Mouse (Mus musculus) heart, adult 2 months (tissue): Measurements from ENCODE around the gene Acsm4. TPM values are rescaled to one million over a fixed set of nuclear protein-coding genes. Genes with fewer than 3 reads are reported as not detected.

Experiments used
- DNase-seq, 2 experiments: peaks; one replicate each; pipeline ENCODE4 v3.0.0; 2021
- H3K27ac ChIP-seq: fragments of 200-600 bp; 2 replicates; pipeline ENCODE4 v1.8.1; 2022
- H3K27me3 ChIP-seq: fragments of 200-500 bp; 2 replicates; pipeline ENCODE4 v1.6.1; 2012; ENCODE audit warnings: mild to moderate bottlenecking, low read length, inconsistent platforms, mixed read lengths; ENCODE audit not compliant: control insufficient read depth, insufficient read depth
- H3K36me3 ChIP-seq: fragments of 200-500 bp; 2 replicates; pipeline ENCODE4 v1.6.1; 2012; ENCODE audit warnings: low read length, inconsistent platforms; ENCODE audit not compliant: control insufficient read depth, insufficient read depth
- H3K4me1 ChIP-seq: fragments of 200-500 bp; 2 replicates; pipeline ENCODE4 v1.6.1; 2011; ENCODE audit warnings: low read length; ENCODE audit not compliant: control insufficient read depth, insufficient read depth
- H3K4me3 ChIP-seq: fragments of 200-600 bp; 2 replicates; pipeline ENCODE4 v1.8.1; 2022
- H3K79me2 ChIP-seq: fragments of 200-500 bp; replicated peaks from 2 replicates; pipeline ENCODE4 v1.6.1; 2012; ENCODE audit warnings: mild to moderate bottlenecking, inconsistent platforms, low read length, moderate library complexity, mixed read lengths; ENCODE audit not compliant: control insufficient read depth, insufficient read depth
- H3K9ac ChIP-seq: fragments of 200-500 bp; 2 replicates; pipeline ENCODE4 v1.6.1; 2012; ENCODE audit warnings: low read depth, mild to moderate bottlenecking, control low read depth, inconsistent platforms, low read length, mixed read lengths
- CTCF ChIP-seq: fragments of 200-600 bp; IDR thresholded peaks from 2 replicates; pipeline ENCODE4 v1.8.1; 2022; ENCODE audit warnings: antibody characterized with exemption, mild to moderate bottlenecking, moderate library complexity
- EP300 ChIP-seq: fragments of 200-500 bp; IDR thresholded peaks from 2 replicates; pipeline ENCODE4 v1.6.1; 2011; ENCODE audit warnings: low read depth, low read length, control low read depth; ENCODE audit not compliant: insufficient read depth
- POLR2A ChIP-seq: fragments of 200-500 bp; IDR thresholded peaks from 2 replicates; pipeline ENCODE4 v1.6.1; 2011; ENCODE audit warnings: mild to moderate bottlenecking, low read depth, low read length, control low read depth; ENCODE audit not compliant: insufficient read depth
- WGBS: fragments of 180-500 bp; shearing (Covaris S2); methylation state at CpG from one replicate; pipeline ENCODE4 v1.1.7; 2018; 5-methylcytosine and 5-hydroxymethylcytosine counted together
- intact Hi-C: fragments of 180-260 bp; cut with DNase I; formaldehyde crosslinking; loops from one replicate; pipeline ENCODE4 v1.15.1; 2025
- long read RNA-seq: library from polyadenylated mRNA; stranded (forward); transcript quantifications from one replicate; pipeline ENCODE4 v2.0.0, GENCODE M21; 2021
- polyA plus RNA-seq: library from polyadenylated mRNA; depleted of rRNA; stranded (reverse); fragments of >200 nt; gene quantifications from 2 replicates; pipeline ENCODE4 v1.2.3, GENCODE M21; 2012; rRNA removed
- total RNA-seq, 2 experiments: library from RNA; stranded (reverse); gene quantifications; 2 replicates each; pipeline ENCODE4 v1.2.3; 2021

The Acsm4 gene
- not detected for total RNA-seq
- not detected in 2 replicates for polyA plus RNA-seq
- long read RNA-seq: 0 reads

- H3K27ac ChIP-seq: no peak within 1 kb of the TSS
- no peaks in the 10 kb centered on the region for H3K79me2 ChIP-seq
- H3K4me1 ChIP-seq: no peaks in the 10 kb centered on the region
- H3K4me3 ChIP-seq: no peak within 1 kb of the TSS
- DNase-seq: no peak
- WGBS: 60% methylated on average over 5 of the region's 5 CpGs
- TF ChIP-seq EP300: no peak
- no peak for TF ChIP-seq CTCF
- no peak for TF ChIP-seq POLR2A
- H3K27me3 ChIP-seq: no peaks in the 10 kb centered on the region
- H3K36me3 ChIP-seq: no peaks in the 10 kb centered on the region
- intact Hi-C loops: no loop called here
- no peak within 1 kb of the TSS for H3K9ac ChIP-seq
These were observed at the start of gene Acsm4 for GRCm38 (mm10) chr7:119689726-119690125. Gene Acsm4, plus strand, starts transcription at chr7:119690026.

GRCm38 (mm10) chr7:119642307-119642706, 47.5 kb upstream of the Acsm4 start:
- Histone ChIP-seq H3K36me3 (no peaks in the 10 kb centered on the region), H3K4me1 (no peaks in the 10 kb centered on the region), H3K9ac (no peak overlapping the region), H3K27ac (no peak overlapping the region), H3K27me3 (no peaks in the 10 kb centered on the region), H3K4me3 (no peak overlapping the region), H3K79me2 (no peaks in the 10 kb centered on the region)
- intact Hi-C loops: no loop called here
- DNase-seq: no peak
- WGBS: 67% methylated on average over 5 of the region's 5 CpGs
- TF ChIP-seq CTCF (no peak), POLR2A (no peak), EP300 (no peak)

GRCm38 (mm10) chr7:119667893-119668292, 21.9 kb upstream of the Acsm4 start:
- Histone ChIP-seq H3K79me2 (no peaks in the 10 kb centered on the region), H3K27me3 (no peaks in the 10 kb centered on the region), H3K4me3 (no peak overlapping the region), H3K36me3 (no peaks in the 10 kb centered on the region), H3K4me1 (no peaks in the 10 kb centered on the region), H3K27ac (no peak overlapping the region), H3K9ac (no peak overlapping the region)
- TF ChIP-seq POLR2A (no peak), EP300 (no peak), CTCF (no peak)
- WGBS: 70% methylated on average over 3 of the region's 3 CpGs
- intact Hi-C loops: no loop called here
- no peak for DNase-seq

GRCm38 (mm10) chr7:119670395-119670794, 19.4 kb upstream of the Acsm4 start:
- intact Hi-C loops: loop anchor here (5.0 to 10.0 kb wide), 3 partner anchors 156 to 652 kb away; partner anchors contain the start of gene Acsm5
- Histone ChIP-seq H3K4me3 (no peak overlapping the region), H3K4me1 (no peaks in the 10 kb centered on the region), H3K9ac (no peak overlapping the region), H3K27me3 (no peaks in the 10 kb centered on the region), H3K27ac (no peak overlapping the region), H3K79me2 (no peaks in the 10 kb centered on the region), H3K36me3 (no peaks in the 10 kb centered on the region)
- no peak for DNase-seq
- 74% methylated on average over 5 of the region's 5 CpGs for WGBS
- TF ChIP-seq POLR2A (no peak), CTCF (no peak), EP300 (no peak)

GRCm38 (mm10) chr7:119670925-119671324, 18.9 kb upstream of the Acsm4 start:
- Histone ChIP-seq H3K27ac (no peak overlapping the region), H3K4me1 (no peaks in the 10 kb centered on the region), H3K9ac (no peak overlapping the region), H3K79me2 (no peaks in the 10 kb centered on the region), H3K4me3 (no peak overlapping the region), H3K36me3 (no peaks in the 10 kb centered on the region), H3K27me3 (no peaks in the 10 kb centered on the region)
- no peak for DNase-seq
- intact Hi-C loops: loop anchor here (5.0 to 10.0 kb wide), 3 partner anchors 156 to 651 kb away; partner anchors contain the start of gene Acsm5
- TF ChIP-seq CTCF (peak; percentile 47), EP300 (no peak), POLR2A (no peak)
- 40% methylated on average over 6 of the region's 6 CpGs for WGBS

GRCm38 (mm10) chr7:119673465-119673864, 16.4 kb upstream of the Acsm4 start:
- Histone ChIP-seq H3K4me3 (no peak overlapping the region), H3K79me2 (no peaks in the 10 kb centered on the region), H3K27ac (no peak overlapping the region), H3K9ac (no peak overlapping the region), H3K4me1 (no peaks in the 10 kb centered on the region), H3K27me3 (no peaks in the 10 kb centered on the region), H3K36me3 (no peaks in the 10 kb centered on the region)
- WGBS: 16% methylated on average over 6 of the region's 6 CpGs
- intact Hi-C loops: loop anchor here (5.0 to 10.0 kb wide), 3 partner anchors 159 to 649 kb away; partner anchors contain the start of gene Acsm5
- peak in 1 of 2 experiments; percentile 11 for DNase-seq
- no peak for TF ChIP-seq POLR2A
- TF ChIP-seq CTCF: peak; percentile 80

GRCm38 (mm10) chr7:119680107-119680506, 9.7 kb upstream of the Acsm4 start:
- no peak for DNase-seq
- no peak for TF ChIP-seq CTCF
- TF ChIP-seq EP300: no peak
- no peak for TF ChIP-seq POLR2A
- H3K36me3 ChIP-seq: no peaks in the 10 kb centered on the region
- H3K9ac ChIP-seq: no peak overlapping the region
- no peaks in the 10 kb centered on the region for H3K27me3 ChIP-seq
- 64% methylated on average over 8 of the region's 8 CpGs for WGBS
- no peak overlapping the region for H3K4me3 ChIP-seq
- no peaks in the 10 kb centered on the region for H3K4me1 ChIP-seq
- no peaks in the 10 kb centered on the region for H3K79me2 ChIP-seq
- no peak overlapping the region for H3K27ac ChIP-seq
- intact Hi-C loops: no loop called here
